Comparison of ENCODE assay signal across 9 mouse cellular contexts in genomic region chr8:57320851-57321743, GRCm38 (mm10). TPM values are rescaled to one million over a fixed set of nuclear protein-coding genes. Genes with fewer than 3 reads are reported as not detected.
A peak's percentile ranks its signal among the peaks of the same experiment; 100 is the strongest.
DNase-seq lines count a peak whose midpoint lies in the region; ATAC-seq lines count a peak whose summit lies in the region.
"Had no signal": no experiment of that assay in that cellular context is flagged by ENCODE, and none has a peak within 500 bp of the region (broad histone marks: within the 10 kb centered on the region; RNA-seq: fewer than 3 reads in every experiment).

TSS of gene Hand2 (plus strand) at chr8:57320983.

- H3K27ac ChIP-seq in intestine, embryonic 16.5 days (ENCODE audit: low read length): peak within 1 kb of the TSS; percentile 86
- no peak within 1 kb of the TSS for H3K27ac ChIP-seq in neural tube, embryonic 11.5 days (ENCODE audit: low read depth, low read length)

- peak within 1 kb of the TSS; percentile 69 for H3K4me2 ChIP-seq in intestine, embryonic 16.5 days (ENCODE audit: low read depth, low read length)
- peak within 1 kb of the TSS; percentile 48 for H3K4me2 ChIP-seq in neural tube, embryonic 11.5 days (ENCODE audit: low read depth)

- peak; percentile 74 for ATAC-seq in intestine, embryonic 16.5 days
- ATAC-seq in neural tube, embryonic 11.5 days (ENCODE audit: insufficient read depth, low FRiP score, low TSS enrichment): peak; percentile 54
- ATAC-seq in granulocyte monocyte progenitor cell, adult 5-6 weeks (replicated peaks; ENCODE audit: poor library complexity, severe bottlenecking): no peak; the same call in 1 of the 2 replicates

- DNase-seq in Muller cell, postnatal 12 days (ENCODE audit: inconsistent ontology term): peak; percentile 26
- peak; percentile 60 for DNase-seq in adrenal gland, postnatal 14 days
- peak; percentile 99 for DNase-seq in heart, adult 11 months
- DNase-seq in neural tube, embryonic 11.5 days (ENCODE audit: low spot score): peak; percentile 59
- no peak for DNase-seq in thymus, postnatal 25 days
- no peak for DNase-seq in frontal cortex, postnatal 14 days (ENCODE audit: low spot score in 2 of 2)

- under 1% methylated on average over 71 of the region's 83 CpGs for WGBS in intestine, embryonic 16.5 days
- WGBS in neural tube, embryonic 11.5 days: under 1% methylated on average over 69 of the region's 83 CpGs

- peak within 1 kb of the TSS; percentile 81 for H3K9ac ChIP-seq in intestine, embryonic 16.5 days (ENCODE audit: low read depth, low read length)
- no peak within 1 kb of the TSS for H3K9ac ChIP-seq in neural tube, embryonic 11.5 days (ENCODE audit: low read length)

- H3K36me3 ChIP-seq in intestine, embryonic 16.5 days (ENCODE audit: control insufficient read depth, insufficient read depth, low read length): no peaks in the 10 kb centered on the region
- no peaks in the 10 kb centered on the region for H3K36me3 ChIP-seq in neural tube, embryonic 11.5 days (ENCODE audit: control insufficient read depth, insufficient read depth, low read length)

- peaks cover 43% of the 10 kb centered on the region for H3K27me3 ChIP-seq in intestine, embryonic 16.5 days (replicated peaks; ENCODE audit: control insufficient read depth, insufficient read depth, low read length)
- peaks cover 97% of the 10 kb centered on the region for H3K27me3 ChIP-seq in neural tube, embryonic 11.5 days (ENCODE audit: control insufficient read depth, insufficient read depth, low read length)

- H3K4me1 ChIP-seq in intestine, embryonic 16.5 days (ENCODE audit: control insufficient read depth, insufficient read depth, low read length): no peaks in the 10 kb centered on the region
- peaks cover 9% of the 10 kb centered on the region; the same call in 1 of the 2 replicates for H3K4me1 ChIP-seq in neural tube, embryonic 11.5 days (ENCODE audit: control insufficient read depth, insufficient read depth, low read length)

- H3K9me3 ChIP-seq in intestine, embryonic 16.5 days (ENCODE audit: control insufficient read depth, low read length): no peaks in the 10 kb centered on the region
- no peaks in the 10 kb centered on the region for H3K9me3 ChIP-seq in neural tube, embryonic 11.5 days (ENCODE audit: control insufficient read depth, low read length)

- H3K4me3 ChIP-seq in intestine, embryonic 16.5 days (ENCODE audit: low read length): peak within 1 kb of the TSS; percentile 67
- H3K4me3 ChIP-seq in neural tube, embryonic 11.5 days (ENCODE audit: low read depth, low read length): peak within 1 kb of the TSS; percentile 34

RNA-seq across cellular contexts. Expression of gene Hand2, which starts in this region (rescaled TPM):
- total RNA-seq in adrenal gland, postnatal 14 days (2021): 35.6 and 40.2 TPM in 2 replicates
- polyA plus RNA-seq in intestine, embryonic 16.5 days (2015; fragmentation: Nextera tagmentation; extraction: Ambion mirVana): 4.1 and 5.1 TPM in 2 replicates
- polyA plus RNA-seq in neural tube, embryonic 11.5 days (2014; fragmentation: Nextera tagmentation; extraction: Ambion mirVana): 0.20 TPM in 1 of 2 replicates, not detected in the other
- total RNA-seq in granulocyte monocyte progenitor cell, adult 5-6 weeks (2014; fragmentation: Nextera tagmentation): not detected in 2 replicates
- not detected in 2 replicates for total RNA-seq in granulocyte monocyte progenitor cell, adult 5-6 weeks (2017)
- total RNA-seq: neutrophil, adult 5-6 weeks had no signal

Comparison
In these comparisons a context has a peak if more than half of its experiments do, and no peak if none do; other contexts are left out.
1. RNA of gene Hand2 (total RNA-seq): 35.6 to 40.2 TPM in adrenal gland, postnatal 14 days; not detected in granulocyte monocyte progenitor cell, adult 5-6 weeks; every median in the first group is over 10 times any median in the second.
2. Peak in DNase-seq, ATAC-seq, H3K4me3 ChIP-seq and H3K4me2 ChIP-seq in neural tube, embryonic 11.5 days; RNA of the gene not detected or under 1 TPM.
3. DNase-seq: peak in Muller cell, postnatal 12 days (single experiment), adrenal gland, postnatal 14 days (single experiment) and heart, adult 11 months (single experiment); none in thymus, postnatal 25 days (single experiment) and frontal cortex, postnatal 14 days (0 of 2).